Mouse (Mus musculus) ES-Bruce4 (cell line): ENCODE data around the gene Spi1. TPM values are rescaled to one million over a fixed set of nuclear protein-coding genes. Genes with fewer than 3 reads are reported as not detected.

Experiments
- H3K27ac ChIP-seq: 2 replicates; pipeline ENCODE4 v1.5.1; 2012; ENCODE audit warnings: low read length, inconsistent platforms; ENCODE audit not compliant: insufficient read depth
- H3K27me3 ChIP-seq: 2 replicates; pipeline ENCODE4 v1.6.1; 2012; ENCODE audit warnings: mild to moderate bottlenecking, low read length, inconsistent platforms; ENCODE audit not compliant: control insufficient read depth, poor library complexity, insufficient read depth, severe bottlenecking
- H3K36me3 ChIP-seq: 2 replicates; pipeline ENCODE4 v1.6.1; 2012; ENCODE audit warnings: inconsistent platforms, mild to moderate bottlenecking, low read length, moderate library complexity; ENCODE audit not compliant: control insufficient read depth, poor library complexity, insufficient read depth, severe bottlenecking
- H3K4me1 ChIP-seq: one replicate; pipeline ENCODE4 v1.8.1; 2011; ENCODE audit warnings: low read length; ENCODE audit not compliant: control insufficient read depth, insufficient read depth
- H3K4me3 ChIP-seq: 2 replicates; pipeline ENCODE4 v1.5.1; 2011; ENCODE audit warnings: low read depth, mild to moderate bottlenecking, low read length
- H3K9ac ChIP-seq: 2 replicates; pipeline ENCODE4 v1.6.1; 2012; ENCODE audit warnings: low read depth, mild to moderate bottlenecking, inconsistent platforms; ENCODE audit not compliant: poor library complexity, severe bottlenecking
- H3K9me3 ChIP-seq: replicated peaks from 2 replicates; pipeline ENCODE4 v1.6.1; 2012; ENCODE audit warnings: mild to moderate bottlenecking, low read length, inconsistent platforms; ENCODE audit not compliant: control insufficient read depth, poor library complexity, insufficient read depth, severe bottlenecking
- CTCF ChIP-seq: IDR thresholded peaks from one replicate; pipeline ENCODE4 v1.8.1; 2011; ENCODE audit warnings: low read depth, low read length
- EP300 ChIP-seq: IDR thresholded peaks from 2 replicates; pipeline ENCODE4 v1.6.1; 2011; ENCODE audit warnings: low read depth, low read length; ENCODE audit not compliant: insufficient read depth
- POLR2A ChIP-seq: IDR thresholded peaks from one replicate; pipeline ENCODE4 v1.8.1; 2011; ENCODE audit warnings: low read length; ENCODE audit not compliant: insufficient read depth
- polyA plus RNA-seq: library from polyadenylated mRNA; stranded (reverse); fragments of >200 nt; gene quantifications from 2 replicates; pipeline ENCODE4 v1.2.4, GENCODE M21; 2011; ENCODE audit warnings: low read depth; ENCODE audit not compliant: missing spikeins, insufficient read depth, insufficient read length

Spi1 gene
- polyA plus RNA-seq, 1 experiment: not detected

GRCm38 (mm10) chr2:91143401-91143800 lies 61.2 kb downstream of the Spi1 start:
- TF ChIP-seq CTCF (no peak), POLR2A (no peak), EP300 (no peak)
- H3K9me3 ChIP-seq: no peaks in the 10 kb centered on the region
- H3K4me3 ChIP-seq: no peak overlapping the region
- H3K27ac ChIP-seq: no peak overlapping the region
- H3K27me3 ChIP-seq: no peaks in the 10 kb centered on the region
- H3K9ac ChIP-seq: no peak overlapping the region
- H3K36me3 ChIP-seq: no peaks in the 10 kb centered on the region
- H3K4me1 ChIP-seq: peaks cover 3% of the 10 kb centered on the region

DNA sequence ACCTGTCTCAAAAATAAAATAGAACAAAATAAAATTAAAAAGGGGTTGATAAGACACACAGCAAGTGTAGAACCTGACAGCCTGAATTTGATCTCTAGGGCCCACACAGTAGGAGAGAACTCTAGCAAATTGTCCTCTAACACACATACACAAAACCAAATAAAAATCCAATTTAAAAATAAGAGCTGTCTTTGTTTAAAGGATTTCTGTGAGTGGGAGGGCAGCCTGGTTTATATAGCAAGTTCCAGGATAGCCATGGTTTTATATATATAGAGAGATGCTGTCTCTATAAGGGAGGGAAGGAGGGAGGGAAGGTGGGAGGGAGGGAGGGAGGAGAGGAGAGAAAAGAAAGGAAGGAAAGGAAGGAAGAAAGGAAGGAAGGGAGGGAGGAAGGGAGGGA lies 65.9 kb downstream of the Spi1 start:
- TF ChIP-seq CTCF: no peak
- no peak for TF ChIP-seq POLR2A
- TF ChIP-seq EP300: no peak
- Histone ChIP-seq H3K4me1 (no peaks in the 10 kb centered on the region), H3K9ac (no peak overlapping the region), H3K9me3 (no peaks in the 10 kb centered on the region), H3K27ac (no peak overlapping the region), H3K36me3 (no peaks in the 10 kb centered on the region), H3K4me3 (no peak overlapping the region), H3K27me3 (no peaks in the 10 kb centered on the region)

DNA sequence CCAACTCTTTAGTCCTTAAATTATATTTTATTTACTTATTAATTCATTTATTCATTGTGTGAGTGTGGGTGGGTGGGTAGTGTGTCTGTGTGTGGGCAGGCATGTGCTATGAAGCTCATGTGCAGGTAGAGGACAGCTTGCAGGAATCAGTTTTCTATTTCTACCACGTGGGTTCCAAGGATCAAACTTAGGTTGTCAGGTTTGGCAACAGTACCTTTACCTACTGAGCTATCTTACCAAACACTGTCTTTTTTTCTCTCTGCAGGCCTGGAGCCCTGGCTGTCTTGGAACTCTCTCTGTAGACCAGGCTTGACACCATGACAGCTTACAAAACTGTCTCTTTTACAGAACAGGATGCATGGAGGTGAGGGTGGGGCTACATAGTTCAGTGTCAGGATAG lies 69.1 kb downstream of the Spi1 start:
- no peaks in the 10 kb centered on the region for H3K4me1 ChIP-seq
- no peaks in the 10 kb centered on the region for H3K27me3 ChIP-seq
- H3K27ac ChIP-seq: no peak overlapping the region
- H3K4me3 ChIP-seq: no peak overlapping the region
- no peak for TF ChIP-seq POLR2A
- TF ChIP-seq EP300: no peak
- TF ChIP-seq CTCF: no peak
- H3K9ac ChIP-seq: no peak overlapping the region
- H3K36me3 ChIP-seq: no peaks in the 10 kb centered on the region
- H3K9me3 ChIP-seq: no peaks in the 10 kb centered on the region

DNA sequence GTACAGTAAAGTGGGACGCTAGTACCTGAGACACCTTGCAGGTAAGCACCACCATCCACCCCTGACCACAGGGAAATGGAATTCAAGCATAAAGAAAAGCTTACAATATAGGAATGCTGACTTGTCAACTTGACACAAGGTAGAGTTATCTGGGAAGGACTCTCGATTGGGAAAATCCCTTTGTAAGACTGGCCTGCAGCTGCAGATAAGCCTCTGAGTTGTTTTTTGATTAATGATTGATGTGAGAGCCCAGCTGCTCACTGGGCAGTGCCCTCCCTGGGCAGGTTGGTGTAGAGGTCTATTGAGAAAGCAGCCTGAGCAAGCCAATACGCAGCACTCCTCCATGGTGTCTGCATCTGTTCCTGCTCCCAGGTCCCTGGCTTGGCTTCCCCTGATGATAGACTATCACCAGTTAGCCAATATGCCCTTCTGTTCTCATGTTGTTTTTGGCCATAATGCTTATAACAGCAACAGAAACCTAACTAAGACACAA lies 70.7 kb downstream of the Spi1 start:
- no peak overlapping the region for H3K27ac ChIP-seq
- no peaks in the 10 kb centered on the region for H3K4me1 ChIP-seq
- no peaks in the 10 kb centered on the region for H3K27me3 ChIP-seq
- H3K9ac ChIP-seq: no peak overlapping the region
- no peaks in the 10 kb centered on the region for H3K9me3 ChIP-seq
- H3K36me3 ChIP-seq: no peaks in the 10 kb centered on the region
- H3K4me3 ChIP-seq: no peak overlapping the region
- TF ChIP-seq EP300 (no peak), CTCF (no peak), POLR2A (no peak)

- Histone ChIP-seq H3K36me3 (no peaks in the 10 kb centered on the region), H3K9me3 (no peaks in the 10 kb centered on the region), H3K27ac (no peak overlapping the region), H3K4me3 (no peak overlapping the region), H3K27me3 (no peaks in the 10 kb centered on the region), H3K4me1 (no peaks in the 10 kb centered on the region), H3K9ac (no peak overlapping the region)
- TF ChIP-seq POLR2A (no peak), CTCF (no peak), EP300 (no peak)
Observed at GRCm38 (mm10) chr2:91154091-91154490, 71.9 kb downstream of the Spi1 start.

- H3K9ac ChIP-seq: no peak overlapping the region
- no peaks in the 10 kb centered on the region for H3K4me1 ChIP-seq
- TF ChIP-seq CTCF (no peak), POLR2A (no peak), EP300 (no peak)
- H3K9me3 ChIP-seq: no peaks in the 10 kb centered on the region
- no peaks in the 10 kb centered on the region for H3K36me3 ChIP-seq
- no peak overlapping the region for H3K4me3 ChIP-seq
- no peaks in the 10 kb centered on the region for H3K27me3 ChIP-seq
- no peak overlapping the region for H3K27ac ChIP-seq
Observed at GRCm38 (mm10) chr2:91157002-91157752, 75.0 kb downstream of the Spi1 start.
